Mouse (Mus musculus): Measurements from ENCODE around the gene Atf6.

DNA sequence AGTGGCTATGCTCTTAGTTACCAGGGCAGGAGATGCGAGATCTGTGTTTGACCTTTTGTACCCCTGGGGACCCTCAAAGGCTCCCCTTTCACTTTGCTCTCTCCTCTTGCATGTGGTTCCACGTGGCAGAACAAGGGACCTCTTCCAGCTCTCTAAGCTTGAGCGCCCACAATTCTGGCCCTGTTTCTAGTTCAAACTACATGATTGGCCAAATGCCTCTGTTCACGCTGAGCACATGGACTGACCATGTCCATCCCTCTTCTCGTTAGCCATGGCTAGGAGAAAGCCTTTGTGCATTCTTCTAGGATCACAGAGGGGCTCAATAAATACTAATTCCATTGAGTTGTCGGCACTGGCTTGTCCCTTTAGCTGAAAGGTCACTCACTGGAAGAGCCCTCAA, 172.2 kb downstream of the Atf6 start:
- TF ChIP-seq CTCF (IDR thresholded peaks at IDR 0.05; ENCODE audit: low read depth, low read length) = no peak
- no peak for TF ChIP-seq POLR2A (IDR thresholded peaks at IDR 0.05; ENCODE audit: insufficient read depth, low read length)
